Mouse (Mus musculus): ENCODE measurements around the gene Cyp2c70.

- TF ChIP-seq CTCF (conservative IDR thresholded peaks at IDR 0.05; ENCODE audit: insufficient read depth, insufficient read length, low read depth, low read length) = no peak
- TF ChIP-seq POLR2A (IDR thresholded peaks at IDR 0.05; ENCODE audit: low read depth, low read length) = no peak
Observed at GRCm38 (mm10) chr19:40183600-40183999, 3.5 kb downstream of the Cyp2c70 start.
